Mouse (Mus musculus): Measurements from ENCODE around the gene Kctd12.

Kctd12 gene

DNA sequence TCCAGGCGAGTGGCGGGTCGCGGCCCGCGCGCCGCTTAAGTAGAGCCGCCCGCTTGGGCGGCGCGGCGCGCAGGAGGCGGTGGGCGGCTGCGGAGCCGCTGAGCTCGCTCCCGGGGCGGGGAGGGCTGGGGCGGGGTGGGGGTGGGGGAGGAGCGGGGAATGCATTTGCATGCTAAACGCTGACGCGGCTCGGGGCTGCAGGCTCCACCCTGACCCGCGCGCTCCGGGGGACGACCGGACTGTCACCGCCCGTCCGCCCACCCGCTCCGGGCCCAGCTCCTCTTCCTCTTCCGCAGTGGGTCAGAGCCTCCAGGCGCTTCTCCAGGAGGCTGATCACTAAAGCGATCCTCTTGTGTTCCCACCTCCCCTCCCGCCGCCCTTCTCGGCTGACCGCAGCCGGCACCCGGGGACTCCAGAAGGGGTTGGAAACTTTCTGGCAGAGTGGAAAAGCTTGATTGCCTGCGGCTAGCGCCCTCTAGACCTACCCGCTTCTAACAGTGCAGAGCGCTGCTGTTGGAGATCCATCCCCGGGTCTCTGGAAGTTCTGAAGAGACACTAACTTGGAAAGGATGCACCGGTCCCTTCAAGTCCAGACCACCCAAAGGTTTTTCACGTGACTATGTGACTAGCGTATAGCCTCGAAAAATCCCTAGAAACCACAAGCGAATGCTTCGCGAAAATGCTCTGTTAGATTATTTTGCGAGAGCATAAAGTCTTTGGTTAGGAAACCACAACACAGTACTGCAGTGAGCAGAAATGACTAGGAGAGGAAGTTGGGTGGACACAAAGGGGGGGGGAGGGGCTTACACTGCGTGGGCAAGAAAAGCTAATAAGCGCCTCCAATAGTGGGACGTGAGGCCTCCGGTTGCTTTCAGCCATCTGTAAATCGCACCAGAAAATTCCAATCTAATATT lies at the start of gene Kctd12:
TSS of gene Kctd12 (minus strand) at position 11 of the 914 bp plus-strand sequence.
- DNase-seq (ENCODE audit: low read depth, low spot score): no peak

DNA sequence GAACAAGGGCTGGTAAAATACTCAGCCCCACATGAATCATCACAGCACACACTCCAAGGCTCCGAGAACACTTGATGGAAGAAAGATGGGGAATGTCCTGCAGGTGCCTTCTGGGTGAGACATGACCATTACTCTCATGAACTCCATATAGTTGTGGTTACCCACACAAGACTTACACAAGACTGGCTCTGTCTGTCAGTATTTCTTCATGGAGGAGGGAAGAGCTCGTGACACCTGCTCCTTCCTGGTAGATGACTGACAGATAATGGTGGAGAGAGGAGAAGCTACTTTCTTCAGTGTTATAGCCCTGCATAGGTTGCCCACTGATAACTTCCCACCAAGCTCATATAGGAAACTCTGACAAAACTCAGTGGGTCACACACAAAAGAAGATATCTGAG lies 46.8 kb upstream of the Kctd12 start:
- DNase-seq (ENCODE audit: low read depth, low spot score): no peak

DNA sequence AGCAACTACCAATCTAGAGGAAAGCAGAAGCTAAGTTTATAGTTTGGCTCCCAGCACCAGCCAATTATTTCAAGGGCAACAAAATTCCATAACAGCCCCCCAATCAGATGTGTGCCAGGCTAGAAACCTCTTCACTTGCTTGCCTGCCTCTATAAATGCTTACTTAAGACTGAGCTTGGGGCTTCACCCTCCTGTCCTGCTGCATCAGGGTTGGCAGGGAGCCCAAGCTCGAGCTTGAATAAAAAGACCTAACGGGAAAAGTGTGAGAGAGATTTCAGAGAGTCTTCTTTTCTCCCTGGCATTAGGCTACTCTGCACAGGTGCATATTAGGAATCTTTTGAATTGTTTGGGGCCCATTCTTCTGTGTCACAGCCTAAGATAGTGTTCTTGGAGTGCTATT lies 37.6 kb upstream of the Kctd12 start:
- no peak for DNase-seq (ENCODE audit: low read depth, low spot score)

DNA sequence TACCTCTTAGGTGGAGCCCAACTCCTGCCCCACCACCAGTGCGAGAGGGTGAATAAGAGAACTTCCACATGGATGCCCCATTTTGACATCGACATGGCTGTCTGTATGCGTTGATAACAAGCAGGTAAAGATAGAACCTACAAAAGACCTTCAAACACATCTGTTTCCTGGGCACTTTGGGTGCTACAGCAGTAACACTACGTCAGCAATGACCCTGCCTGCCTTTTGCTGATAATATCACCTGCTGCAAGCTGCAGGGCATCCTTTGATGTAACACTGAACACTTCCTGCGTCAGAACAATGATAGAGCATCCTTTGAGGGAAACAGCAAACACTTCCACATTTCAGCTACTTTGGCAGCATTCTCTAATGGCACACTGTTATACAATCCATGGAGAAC lies 34.6 kb upstream of the Kctd12 start:
- no peak for DNase-seq (ENCODE audit: low read depth, low spot score)

DNA sequence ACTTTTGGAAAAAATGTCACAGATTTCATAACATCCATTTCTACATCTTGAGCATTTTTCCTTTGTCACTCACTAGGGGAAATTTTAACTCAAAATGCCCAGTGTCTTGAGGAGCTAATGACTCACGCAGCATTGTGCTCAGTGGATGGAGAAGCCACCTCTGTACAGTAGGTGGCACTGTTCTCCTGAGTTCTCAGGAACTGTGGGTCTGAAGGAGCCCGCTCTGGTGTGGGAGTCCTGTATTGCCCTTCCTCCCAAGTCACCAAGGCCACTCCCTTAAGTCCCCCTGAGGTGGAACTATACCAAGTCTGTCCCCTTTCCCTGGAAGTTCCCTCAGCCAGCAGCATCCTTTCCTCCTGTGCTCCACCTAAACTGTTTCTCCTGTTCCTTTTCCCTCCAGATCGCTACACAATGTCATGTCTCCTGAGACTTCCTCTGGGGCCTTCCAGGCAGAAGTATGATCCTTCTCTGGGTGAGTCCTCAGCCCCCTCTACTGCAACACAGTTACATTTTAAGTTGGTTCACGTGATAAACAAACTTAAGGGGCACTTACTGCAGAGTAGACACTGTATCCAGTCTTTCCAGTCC lies 30.2 kb upstream of the Kctd12 start:
- DNase-seq (ENCODE audit: low read depth, low spot score): no peak

DNA sequence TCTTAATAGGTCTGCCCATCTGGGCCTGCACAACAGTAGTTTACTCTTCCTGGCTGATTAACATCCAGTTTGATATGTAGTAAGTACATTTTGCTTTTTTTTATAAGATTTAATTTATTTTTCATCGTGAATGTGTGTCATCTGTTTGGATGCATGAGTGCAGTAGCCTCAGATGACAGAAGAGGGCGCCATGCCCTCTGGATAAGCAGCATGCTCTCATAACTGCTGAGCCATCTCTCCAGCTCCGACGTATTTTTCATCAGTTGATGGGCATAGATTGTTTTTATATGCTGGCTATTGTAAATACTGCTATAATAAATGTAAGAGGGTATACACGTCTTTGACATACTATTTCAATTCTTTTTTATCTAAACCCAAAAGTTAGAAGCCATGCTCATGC lies 29.3 kb upstream of the Kctd12 start:
- no peak for DNase-seq (ENCODE audit: low read depth, low spot score)

DNA sequence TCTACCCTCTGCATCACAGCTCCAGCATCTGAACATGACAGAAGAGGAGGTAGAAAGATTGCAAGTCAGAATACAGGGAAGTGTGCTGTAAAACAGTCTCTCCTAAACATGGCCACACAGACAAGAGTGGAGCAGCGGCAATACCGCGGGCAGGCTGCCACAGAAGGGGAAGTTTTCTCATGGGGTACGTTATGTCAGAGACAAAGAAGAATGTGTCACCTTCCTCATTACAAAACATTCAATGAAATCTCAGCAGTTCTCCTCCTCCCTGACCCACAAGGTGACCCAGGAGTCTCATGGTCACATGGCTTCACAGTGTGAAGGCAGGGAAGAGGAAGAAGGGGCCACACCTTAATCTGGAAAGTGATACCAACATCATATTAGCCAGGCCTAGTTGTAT lies 25.3 kb upstream of the Kctd12 start:
- no peak for DNase-seq (ENCODE audit: low read depth, low spot score)

DNA sequence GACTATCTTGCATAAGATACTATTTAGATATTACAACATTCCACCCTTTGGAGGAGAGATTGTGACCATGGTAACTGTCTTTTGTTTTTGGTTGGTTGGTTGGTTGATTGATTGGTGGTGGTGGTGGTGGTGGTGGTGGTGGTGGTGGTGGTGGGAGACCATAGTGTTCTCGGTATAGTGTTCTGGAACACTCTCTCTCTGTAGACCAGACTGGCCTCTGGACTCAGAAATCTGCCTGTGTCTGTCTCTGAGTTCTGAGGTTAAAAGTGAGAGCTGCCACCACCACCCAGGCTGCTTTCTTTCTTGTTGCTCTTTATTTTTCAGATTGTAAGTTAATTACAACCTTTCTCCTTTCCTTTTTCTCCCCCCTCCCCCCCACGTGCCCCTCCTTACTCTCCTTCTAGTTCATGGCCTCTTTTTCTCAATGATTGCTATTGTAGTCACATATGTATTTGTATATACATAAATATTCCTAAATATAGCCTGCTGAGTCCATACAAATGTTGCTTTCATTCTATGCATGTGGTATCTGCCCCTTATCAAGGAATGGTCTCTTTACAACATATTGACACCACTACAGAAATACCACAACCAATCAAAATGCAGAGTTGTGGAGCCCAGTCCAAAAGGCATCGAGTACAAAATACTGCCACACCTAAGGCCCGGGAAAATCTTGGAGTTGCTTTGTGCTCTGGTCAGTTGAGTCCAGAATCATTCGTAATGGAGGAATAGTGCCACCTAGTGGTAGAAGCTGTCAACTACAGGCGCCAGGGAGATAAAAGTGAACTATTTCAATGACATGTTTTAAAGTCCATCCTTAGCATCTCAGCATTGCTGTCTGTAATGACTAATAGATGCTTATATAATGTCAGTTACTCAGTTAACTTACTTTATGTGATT lies 12.5 kb upstream of the Kctd12 start:
- peak; percentile 39 for DNase-seq (ENCODE audit: low read depth, low spot score)

DNA sequence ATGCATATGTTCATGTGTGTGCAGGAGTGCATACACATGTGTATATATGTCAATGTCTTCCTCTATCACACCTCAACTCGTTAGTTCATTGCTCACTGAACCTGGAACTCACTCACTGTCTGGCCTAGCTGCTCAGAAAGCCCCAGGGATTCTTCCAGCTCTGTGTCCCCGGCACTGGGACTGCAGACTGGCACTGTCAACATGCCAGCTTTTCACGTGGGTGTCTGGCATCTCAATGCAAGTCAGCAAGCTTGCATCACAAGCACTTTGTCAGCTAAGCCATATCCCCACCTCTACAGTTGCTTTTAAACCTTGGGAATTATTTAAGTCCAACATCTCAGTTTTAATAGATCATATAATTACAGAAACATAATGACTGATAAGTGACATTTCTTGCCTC lies 8.3 kb upstream of the Kctd12 start:
- DNase-seq (ENCODE audit: low read depth, low spot score): no peak

DNA sequence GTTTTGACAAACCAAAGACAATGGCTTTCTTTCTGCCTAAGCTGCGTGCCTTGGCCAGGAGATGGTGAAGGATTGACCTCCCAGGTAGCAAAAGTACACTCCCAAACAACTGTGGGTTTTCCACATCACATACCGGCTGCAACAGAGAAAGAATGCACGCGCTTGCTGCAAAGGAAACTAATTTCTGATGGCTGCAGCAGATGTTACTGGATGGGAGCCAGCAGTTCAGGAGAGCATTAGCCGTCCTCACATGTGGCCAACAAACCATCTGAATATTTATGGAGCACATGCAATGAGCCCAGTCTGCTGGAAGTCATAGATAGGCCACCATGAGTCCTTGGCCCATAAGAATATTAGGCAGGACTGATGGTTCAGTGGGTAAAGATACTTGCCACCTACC lies 7.4 kb upstream of the Kctd12 start:
- DNase-seq (ENCODE audit: low read depth, low spot score): no peak

DNA sequence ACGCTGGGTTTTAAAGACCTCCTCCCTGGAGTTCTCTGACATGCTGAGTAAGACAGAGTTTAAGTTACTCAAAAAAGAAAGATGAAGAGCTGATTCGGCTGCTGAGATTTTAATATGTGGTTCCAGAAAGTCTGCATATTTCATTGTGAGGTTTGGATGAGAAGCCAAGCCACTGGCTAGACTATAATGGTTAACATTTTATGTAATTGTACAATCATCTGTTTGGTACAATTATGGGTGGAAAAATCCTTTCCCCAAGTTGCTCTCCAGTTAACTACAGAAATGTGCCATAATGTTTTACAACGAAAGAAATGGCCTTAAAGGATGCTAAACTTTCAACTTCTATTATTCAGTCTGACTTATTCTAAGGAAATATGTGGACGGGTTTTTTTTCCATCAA lies 6.8 kb upstream of the Kctd12 start:
- no peak for DNase-seq (ENCODE audit: low read depth, low spot score)

DNA sequence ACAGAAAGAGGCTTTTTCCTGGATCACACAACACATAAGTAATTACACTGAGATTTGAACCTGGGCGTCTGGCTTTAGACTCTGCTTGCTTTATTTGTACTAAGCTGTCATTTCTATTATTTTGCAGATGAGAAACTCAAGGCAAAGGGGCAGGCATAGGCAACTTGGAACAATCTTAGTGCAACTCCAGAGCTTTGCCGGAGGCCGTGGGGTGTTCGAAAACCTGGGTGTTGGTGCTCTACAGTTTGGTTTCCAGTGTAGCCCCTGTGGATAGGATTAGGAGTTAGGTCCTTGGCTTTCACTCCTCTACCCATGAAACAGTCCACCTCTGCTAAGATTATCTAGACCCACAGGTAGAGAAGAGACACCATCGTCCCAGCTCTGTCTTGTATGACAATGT lies 5.2 kb upstream of the Kctd12 start:
- DNase-seq (ENCODE audit: low read depth, low spot score): no peak

DNA sequence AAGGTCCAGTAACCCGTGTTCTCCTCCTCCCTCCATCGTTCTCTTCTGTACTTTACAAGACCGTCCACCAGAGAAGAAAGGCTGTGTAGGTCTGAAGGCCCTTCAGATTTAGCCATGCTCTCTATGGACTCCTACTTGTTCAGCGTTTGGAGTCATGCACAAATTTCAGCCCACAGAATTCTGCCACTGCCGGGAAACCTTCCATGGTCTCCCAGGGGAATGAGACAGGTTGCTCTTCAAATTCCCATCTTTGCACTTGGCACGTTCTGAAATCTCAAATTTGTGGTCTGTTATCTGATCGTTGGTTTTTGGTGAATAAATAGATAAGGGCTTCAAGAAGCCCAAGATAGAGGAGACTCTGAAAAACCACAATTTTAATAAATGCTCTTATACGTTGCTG lies 1.2 kb upstream of the Kctd12 start:
- DNase-seq (ENCODE audit: low read depth, low spot score): no peak

DNA sequence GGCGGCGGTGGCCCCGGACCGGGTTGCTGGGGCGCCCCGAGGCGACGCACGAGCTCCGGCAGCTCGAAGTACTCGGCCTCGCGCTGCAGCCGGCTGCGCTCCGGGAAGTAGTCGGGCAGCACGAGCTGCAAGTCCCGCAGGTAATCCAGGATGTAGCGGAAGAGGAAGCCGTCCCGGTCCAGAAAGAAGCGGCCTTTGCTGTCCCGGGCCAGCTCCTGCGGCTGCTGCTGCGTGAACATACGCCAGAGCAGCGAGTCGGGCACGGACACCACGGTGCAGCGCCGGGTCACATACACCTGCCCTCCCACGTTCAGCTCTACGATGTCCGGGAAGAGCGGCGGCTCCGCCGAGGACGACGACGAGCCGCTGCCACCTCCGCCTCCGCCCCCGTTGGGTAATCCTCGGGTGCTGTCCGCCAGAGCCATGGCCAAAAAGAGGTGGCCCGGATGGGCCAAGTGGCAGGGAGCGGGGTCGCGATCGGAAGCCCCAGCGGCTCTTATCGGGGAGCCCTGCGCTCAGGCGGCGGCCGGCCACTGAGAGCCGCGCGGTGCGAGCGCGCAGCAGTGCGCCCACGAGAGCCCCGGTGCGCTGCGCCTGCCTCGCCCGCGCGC lies 316 bp downstream of the Kctd12 start:
- DNase-seq (ENCODE audit: low read depth, low spot score): no peak

DNA sequence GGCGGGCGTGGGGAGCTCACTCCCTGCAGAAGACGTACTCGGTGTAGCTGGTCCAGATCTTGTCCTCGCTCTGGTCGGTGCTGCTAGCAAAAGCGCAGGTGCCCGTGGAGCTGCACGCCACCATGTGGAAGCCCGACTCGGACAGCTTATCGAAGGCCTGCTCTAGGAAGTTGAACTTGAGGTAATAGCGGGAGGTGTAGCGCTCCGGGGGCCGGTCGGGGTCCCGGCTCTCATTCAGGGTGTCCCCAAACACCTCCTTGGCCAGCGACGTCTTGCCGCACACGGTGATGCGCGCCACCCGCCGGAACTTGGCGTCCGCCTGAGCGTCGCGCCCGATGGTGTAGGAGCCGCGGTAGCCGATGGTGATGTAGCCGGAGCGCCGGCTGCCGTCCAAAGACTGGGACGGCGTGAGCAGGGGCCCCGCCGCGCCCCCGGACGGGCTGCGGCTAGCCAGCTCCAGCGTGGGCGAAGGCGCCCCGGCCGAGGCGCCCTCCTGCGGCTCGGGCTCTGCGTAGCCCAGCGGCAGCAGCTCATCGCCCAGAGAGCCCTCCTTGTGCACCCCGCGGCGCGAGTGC lies 909 bp downstream of the Kctd12 start:
- DNase-seq (ENCODE audit: low read depth, low spot score): no peak

DNA sequence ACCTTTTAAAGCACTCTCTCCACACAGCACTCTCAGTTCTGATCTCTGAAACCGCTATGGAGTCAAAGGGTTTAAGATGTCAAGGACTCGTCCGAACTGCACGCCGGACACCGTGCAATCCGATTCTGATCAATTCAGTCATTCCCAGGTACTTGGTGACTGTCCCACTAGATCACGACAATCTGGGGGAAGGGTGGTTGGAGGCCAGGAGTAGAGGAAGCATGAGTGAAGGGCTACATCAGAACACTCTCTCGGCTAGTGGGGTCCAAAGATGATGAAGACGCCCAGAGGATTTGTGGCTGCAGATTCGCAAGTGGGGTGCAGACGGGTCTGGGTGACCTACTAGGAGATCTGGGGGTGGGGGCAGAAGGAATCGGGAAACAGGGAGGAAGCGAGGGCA lies 1.5 kb downstream of the Kctd12 start:
- DNase-seq (ENCODE audit: low read depth, low spot score): no peak

DNA sequence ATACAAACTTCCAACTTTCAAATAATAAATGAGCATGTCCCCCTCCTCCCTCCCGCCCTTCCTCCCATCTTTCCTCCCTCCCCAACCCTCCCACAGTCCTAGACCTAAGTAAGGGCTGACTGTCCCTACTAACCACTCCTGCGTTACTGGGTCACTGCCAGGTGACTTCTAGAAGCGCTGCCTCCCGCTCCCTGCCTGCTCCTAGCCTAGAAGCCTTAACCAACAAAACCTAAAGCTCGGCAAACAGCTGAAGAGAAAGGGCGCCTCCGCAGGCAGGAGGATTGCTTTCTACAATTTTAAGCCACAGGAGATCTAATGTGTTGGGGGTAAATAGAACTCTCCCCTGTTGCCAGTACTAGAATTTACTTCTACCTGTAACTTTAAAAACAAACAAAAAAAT lies 2.0 kb downstream of the Kctd12 start:
- no peak for DNase-seq (ENCODE audit: low read depth, low spot score)

DNA sequence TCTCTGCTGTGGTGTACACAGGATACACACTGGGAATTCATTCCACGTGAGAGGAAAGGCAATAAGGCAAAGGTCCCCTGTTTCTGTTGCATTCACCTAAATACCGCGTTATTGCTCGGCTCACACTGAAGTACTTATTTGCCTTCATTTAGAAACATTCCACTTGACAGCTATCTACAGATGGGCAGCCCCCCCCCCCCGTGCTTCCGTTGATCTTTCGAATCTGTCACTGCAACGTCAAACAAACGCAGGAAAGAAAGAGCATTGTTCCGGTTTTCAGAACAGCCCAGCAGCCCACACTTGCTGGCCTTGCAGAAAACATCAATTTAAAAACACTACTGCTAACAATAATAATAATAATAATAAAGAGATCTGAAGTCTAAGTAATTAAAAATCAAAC lies 2.6 kb downstream of the Kctd12 start:
- DNase-seq (ENCODE audit: low read depth, low spot score): no peak

DNA sequence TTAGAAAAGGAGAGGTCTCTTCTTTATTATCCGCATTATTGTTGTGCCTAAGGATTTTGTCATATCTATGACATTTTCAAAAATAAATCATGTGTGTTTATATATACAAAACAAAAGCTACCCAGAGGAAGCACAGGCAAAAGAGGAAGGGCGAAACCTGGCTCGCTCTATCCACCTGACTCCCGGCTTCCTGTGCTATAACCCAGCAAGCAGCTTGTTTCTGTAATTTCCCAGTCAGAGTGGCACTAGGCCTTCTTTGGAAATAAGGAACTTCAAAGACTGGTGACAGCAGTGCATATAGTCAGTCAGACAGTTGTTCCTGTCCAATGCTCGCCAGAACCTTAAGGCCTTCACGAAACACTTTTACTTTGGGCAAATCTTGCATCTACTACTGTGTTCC lies 6.6 kb downstream of the Kctd12 start:
- DNase-seq (ENCODE audit: low read depth, low spot score): no peak

DNA sequence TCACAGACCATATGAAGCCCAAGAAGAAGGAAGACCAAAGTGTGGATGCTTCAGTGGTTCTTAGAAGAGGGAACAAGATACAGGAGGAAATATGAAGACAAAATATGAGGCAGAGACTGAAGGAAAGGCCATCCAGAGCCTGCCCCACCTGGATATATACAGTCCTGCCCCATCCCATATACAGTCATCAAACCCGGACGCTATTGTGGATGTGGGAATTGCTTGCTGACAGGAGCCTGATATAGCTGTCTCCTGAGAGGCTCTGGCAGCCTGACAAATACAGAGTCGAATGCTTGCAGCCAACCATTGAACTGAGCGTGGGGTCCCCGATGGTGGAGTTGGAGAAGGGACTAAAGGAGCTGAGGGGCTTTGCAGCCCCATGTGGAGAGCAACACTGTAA lies 13.6 kb downstream of the Kctd12 start:
- no peak for DNase-seq (ENCODE audit: low read depth, low spot score)

DNA sequence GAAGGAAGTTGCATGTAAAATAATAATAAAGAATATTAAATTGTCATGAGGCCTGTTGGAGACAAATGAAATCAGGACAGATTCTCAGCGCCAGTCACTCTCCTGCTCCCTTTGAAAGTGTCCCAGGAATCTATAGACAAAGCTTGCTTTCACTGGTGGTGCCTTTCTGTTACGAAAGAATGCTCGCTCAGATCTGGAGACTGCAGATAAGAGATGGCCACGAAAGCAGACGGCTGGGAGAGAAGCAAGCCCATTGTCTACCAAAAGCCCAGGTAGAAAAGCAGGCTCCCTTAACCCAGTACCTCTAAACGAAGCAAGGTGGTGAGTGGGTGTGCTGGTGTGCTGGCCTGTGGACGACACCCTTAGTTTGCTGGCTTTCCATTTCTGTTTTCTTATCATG lies 16.2 kb downstream of the Kctd12 start:
- no peak for DNase-seq (ENCODE audit: low read depth, low spot score)

DNA sequence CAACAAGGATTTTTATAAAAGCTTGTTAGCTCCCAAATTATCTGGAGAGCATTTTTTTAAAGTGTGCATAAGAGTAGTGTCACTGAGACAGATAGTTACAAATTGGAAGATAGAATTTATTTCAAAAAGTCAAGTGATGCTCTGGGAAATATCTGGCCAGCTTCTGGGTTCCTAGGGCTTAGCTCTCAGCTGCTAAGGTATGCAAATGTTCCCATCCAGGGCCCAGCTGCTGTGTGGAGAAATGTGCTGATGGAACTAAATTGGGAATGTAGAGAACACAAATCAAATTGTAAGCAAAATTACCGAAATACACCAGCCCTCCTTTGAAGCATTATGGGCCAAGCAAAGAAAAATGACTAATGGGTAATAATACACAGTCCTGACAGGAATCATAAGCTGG lies 16.6 kb downstream of the Kctd12 start:
- no peak for DNase-seq (ENCODE audit: low read depth, low spot score)

All from c-Kit-negative CD71-positive TER-119-positive erythroid progenitor cells, embryonic 14.5 days (primary cell).